Mouse (Mus musculus) liver, embryonic 11.5 days (tissue): Measurements from ENCODE around the gene Hus1b. TPM values are rescaled to one million over a fixed set of nuclear protein-coding genes. Genes with fewer than 3 reads are reported as not detected.

ENCODE experiments used
- ATAC-seq: fragments of 200-750 bp; cut with Nextera tagmentation; replicated peaks from 2 replicates; pipeline ENCODE4 v1.8.0; 2017; ENCODE audit warnings: moderate number of reproducible peaks, mild to moderate bottlenecking, moderate TSS enrichment, moderate library complexity; ENCODE audit not compliant: low FRiP score
- DNase-seq: peaks from one replicate; pipeline ENCODE4 v3.0.0-alpha.2; 2017; ENCODE audit warnings: low spot score
- H3K27ac ChIP-seq: fragments of 300-500 bp; sonication (generic); 2 replicates; pipeline ENCODE4 v1.5.1; 2014; ENCODE audit warnings: mild to moderate bottlenecking, low read depth, low read length, control low read depth
- H3K27me3 ChIP-seq: fragments of 300-500 bp; sonication (generic); replicated peaks from 2 replicates; pipeline ENCODE4 v1.6.1; 2014; ENCODE audit warnings: low read length, mixed read lengths; ENCODE audit not compliant: control insufficient read depth, insufficient read depth
- H3K36me3 ChIP-seq: fragments of 300-500 bp; sonication (generic); 2 replicates; pipeline ENCODE4 v1.6.1; 2014; ENCODE audit warnings: mild to moderate bottlenecking, low read length, moderate library complexity, mixed read lengths; ENCODE audit not compliant: control insufficient read depth, insufficient read depth
- H3K4me1 ChIP-seq: fragments of 300-500 bp; sonication (generic); replicated peaks from 2 replicates; pipeline ENCODE4 v1.6.1; 2014; ENCODE audit warnings: low read length, mixed read lengths; ENCODE audit not compliant: control insufficient read depth, insufficient read depth
- H3K4me2 ChIP-seq: fragments of 300-500 bp; sonication (generic); 2 replicates; pipeline ENCODE4 v1.6.1; 2014; ENCODE audit warnings: mild to moderate bottlenecking, control low read depth, moderate library complexity
- H3K4me3 ChIP-seq: fragments of 300-500 bp; sonication (generic); 2 replicates; pipeline ENCODE4 v1.5.1; 2014; ENCODE audit warnings: low read depth, low read length, control low read depth
- H3K9ac ChIP-seq: fragments of 300-500 bp; sonication (generic); 2 replicates; pipeline ENCODE4 v1.6.1; 2014; ENCODE audit warnings: low read depth, low read length, control low read depth
- H3K9me3 ChIP-seq: fragments of 300-500 bp; sonication (generic); 2 replicates; pipeline ENCODE4 v1.6.1; 2016; ENCODE audit warnings: low read length, inconsistent platforms, mixed read lengths; ENCODE audit not compliant: control insufficient read depth
- WGBS: fragments of 180-500 bp; shearing (Covaris S2); extraction: QIAGEN DNeasy Blood & Tissue Kit; methylation state at CpG from one replicate; pipeline ENCODE4 v1.1.7; 2014; 5-methylcytosine and 5-hydroxymethylcytosine counted together
- polyA plus RNA-seq: library from polyadenylated mRNA; unstranded; fragments of >200 nt; fragmentation: Nextera tagmentation; extraction: Ambion mirVana; gene quantifications from 2 replicates; pipeline ENCODE4 v1.2.1, GENCODE M21; 2014

Gene Hus1b
- polyA plus RNA-seq: 0.21 TPM in 1 of 2 replicates, not detected in the other

DNA sequence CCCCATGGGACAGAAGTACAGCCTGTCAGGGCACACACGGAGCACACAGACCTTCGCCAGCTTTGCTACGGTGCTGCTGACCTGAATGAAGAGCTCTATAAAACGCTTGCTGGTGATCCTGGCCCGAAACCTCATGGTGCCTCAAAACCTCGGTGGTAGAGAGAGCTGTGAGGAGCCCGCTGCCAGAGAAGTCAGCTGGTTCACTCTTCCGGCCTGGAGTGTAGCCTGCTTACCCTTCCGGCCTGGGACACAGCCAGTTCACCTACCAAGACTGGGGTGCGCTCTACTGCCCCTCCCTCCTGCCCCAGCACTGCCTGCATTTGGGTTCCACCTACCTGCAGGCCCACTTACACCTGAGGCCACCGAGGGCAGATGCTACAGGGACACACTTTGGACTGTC, at the start of gene Hus1b:
Gene Hus1b, minus strand, starts transcription at position 220 of the 400 bp plus-strand sequence.
- no peaks in the 10 kb centered on the region for H3K4me1 ChIP-seq
- DNase-seq (no peak), ATAC-seq (no peak)
- H3K27ac ChIP-seq: no peak within 1 kb of the TSS
- WGBS: 91% methylated on average over 11 of the region's 11 CpGs
- no peaks in the 10 kb centered on the region for H3K27me3 ChIP-seq
- H3K9me3 ChIP-seq: 0 out of 2 replicates have a peak, but pooled peaks cover 2% of the 10 kb centered on the region
- H3K9ac ChIP-seq: no peak within 1 kb of the TSS
- no peaks in the 10 kb centered on the region for H3K36me3 ChIP-seq
- H3K4me3 ChIP-seq: no peak within 1 kb of the TSS
- H3K4me2 ChIP-seq: no peak within 1 kb of the TSS

DNA sequence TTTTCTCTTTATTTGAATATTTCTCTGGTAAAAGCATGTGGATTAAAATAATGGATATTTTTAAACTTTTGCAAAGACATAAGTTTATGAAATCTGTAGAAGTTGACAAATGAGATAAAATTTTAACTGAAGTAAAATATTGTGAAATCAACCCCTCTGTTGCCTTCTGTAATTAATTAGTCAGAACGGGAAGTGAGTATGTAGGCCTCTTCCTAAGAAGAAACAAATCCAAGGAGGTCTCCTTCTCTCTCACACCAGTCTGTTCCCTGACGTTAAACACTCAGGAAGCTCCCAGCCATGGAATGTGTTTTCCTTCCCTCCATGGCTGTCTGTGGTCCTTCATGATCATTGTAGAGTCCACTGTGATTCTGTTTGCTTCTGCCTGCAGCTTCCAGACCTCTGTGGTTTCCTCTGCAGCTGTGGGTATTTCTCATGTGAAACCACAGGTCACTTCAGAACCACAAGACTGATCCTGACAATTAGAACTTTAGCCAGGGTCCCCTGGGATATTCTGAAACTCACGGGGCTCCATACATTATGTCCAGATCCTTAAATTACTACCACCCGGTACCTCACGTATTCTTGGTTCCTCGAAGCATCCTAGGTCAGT, 46.8 kb upstream of the Hus1b start:
- Histone ChIP-seq H3K9me3 (no peaks in the 10 kb centered on the region), H3K4me3 (no peak overlapping the region), H3K4me2 (no peak overlapping the region), H3K4me1 (no peaks in the 10 kb centered on the region), H3K27ac (no peak overlapping the region), H3K9ac (no peak overlapping the region), H3K27me3 (peaks cover 7% of the 10 kb centered on the region), H3K36me3 (no peaks in the 10 kb centered on the region)
- 65% methylated on average over 6 of the region's 6 CpGs for WGBS
- ATAC-seq (no peak), DNase-seq (no peak)

DNA sequence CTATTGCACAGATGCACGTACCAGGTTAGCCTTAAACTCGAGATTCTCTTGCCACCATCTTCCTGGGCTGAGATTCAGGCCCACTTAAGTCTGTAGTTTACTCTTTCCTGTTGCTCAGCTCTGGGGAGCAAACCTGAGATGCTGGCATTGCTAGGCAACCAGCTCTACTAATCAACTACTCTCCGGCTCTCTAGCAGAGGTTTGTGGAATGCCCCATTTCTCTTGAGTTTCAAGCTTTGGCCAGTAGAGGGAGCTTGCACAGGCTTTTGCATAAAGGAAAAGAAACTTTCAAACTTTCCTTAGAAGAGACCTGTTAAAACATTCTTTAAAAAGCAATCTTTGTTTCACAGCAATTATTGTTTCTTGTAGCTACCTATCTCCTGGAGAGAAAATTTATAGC, 46.3 kb upstream of the Hus1b start:
- Histone ChIP-seq H3K27ac (no peak overlapping the region), H3K4me3 (no peak overlapping the region), H3K4me1 (no peaks in the 10 kb centered on the region), H3K9ac (no peak overlapping the region), H3K4me2 (no peak overlapping the region), H3K9me3 (no peaks in the 10 kb centered on the region), H3K27me3 (peaks cover 7% of the 10 kb centered on the region), H3K36me3 (no peaks in the 10 kb centered on the region)
- WGBS: 37% methylated on average over 3 of the region's 3 CpGs
- ATAC-seq (no peak), DNase-seq (no peak)

DNA sequence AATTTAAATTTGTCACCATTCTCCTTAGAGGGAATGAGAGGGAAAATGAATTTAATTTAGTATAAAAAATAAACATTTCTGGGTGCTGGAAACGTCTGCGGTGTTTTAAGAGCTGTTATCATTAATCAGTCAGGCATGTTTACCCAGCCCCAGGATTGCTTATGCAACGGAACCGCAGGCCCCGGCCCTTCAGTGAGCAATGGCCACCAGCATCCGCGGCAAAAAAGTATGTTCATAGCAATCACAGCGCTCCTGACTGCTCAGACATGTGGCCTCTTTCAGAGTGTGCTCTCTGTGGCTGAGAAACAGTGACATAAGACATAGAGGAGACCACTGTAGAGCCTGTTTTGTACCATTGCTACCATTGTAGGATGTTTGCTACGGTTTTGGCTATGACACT, 42.7 kb upstream of the Hus1b start:
- WGBS: 63% methylated on average over 9 of the region's 9 CpGs
- Histone ChIP-seq H3K9me3 (no peaks in the 10 kb centered on the region), H3K4me3 (no peak overlapping the region), H3K4me2 (no peak overlapping the region), H3K27me3 (peaks cover 13% of the 10 kb centered on the region), H3K36me3 (no peaks in the 10 kb centered on the region), H3K4me1 (no peaks in the 10 kb centered on the region), H3K9ac (no peak overlapping the region), H3K27ac (no peak overlapping the region)
- ATAC-seq: no peak
- DNase-seq: no peak

DNA sequence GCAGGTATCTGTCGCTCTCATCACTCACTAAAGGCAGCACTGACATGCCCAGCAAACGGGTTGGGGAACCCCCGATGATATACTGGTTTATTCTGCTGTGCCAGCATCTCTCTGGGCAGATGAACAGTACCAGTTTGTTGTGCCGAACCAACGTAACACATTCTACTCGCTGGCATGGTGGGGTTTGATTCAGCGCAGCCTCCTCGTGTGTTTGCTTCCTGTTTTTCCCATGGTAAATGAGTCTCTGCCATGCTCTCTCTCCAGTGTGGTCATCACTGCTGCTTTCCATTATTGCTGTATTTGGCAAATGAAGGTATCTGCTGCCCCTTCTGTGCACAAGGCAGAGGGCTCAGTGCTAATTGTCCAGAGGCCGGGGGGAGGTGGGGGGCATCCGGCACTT, 42.2 kb upstream of the Hus1b start:
- H3K4me2 ChIP-seq: no peak overlapping the region
- no peaks in the 10 kb centered on the region for H3K9me3 ChIP-seq
- peaks cover 13% of the 10 kb centered on the region for H3K27me3 ChIP-seq
- no peaks in the 10 kb centered on the region for H3K36me3 ChIP-seq
- WGBS: 73% methylated on average over 10 of the region's 10 CpGs
- H3K4me3 ChIP-seq: no peak overlapping the region
- no peak overlapping the region for H3K27ac ChIP-seq
- H3K9ac ChIP-seq: no peak overlapping the region
- ATAC-seq (no peak), DNase-seq (no peak)
- no peaks in the 10 kb centered on the region for H3K4me1 ChIP-seq

DNA sequence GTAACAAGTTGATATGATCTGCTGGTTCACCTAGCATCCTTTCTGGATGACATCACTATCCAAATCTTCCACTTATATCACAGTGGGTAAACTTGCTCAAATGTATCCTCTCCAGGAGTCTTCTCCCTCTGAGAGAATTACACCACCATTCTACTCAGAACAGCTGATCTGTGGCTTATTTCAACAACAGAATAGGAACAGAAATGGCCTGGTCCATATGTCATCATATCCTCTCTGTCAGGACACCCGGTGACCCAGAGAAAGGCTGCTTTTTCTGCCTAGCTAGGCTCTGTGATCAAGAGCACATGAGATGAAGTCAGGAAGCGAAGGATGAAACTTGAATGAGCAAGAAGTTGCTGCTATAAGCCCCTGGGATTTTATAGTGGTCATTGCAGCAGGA, 40.1 kb upstream of the Hus1b start:
- H3K4me1 ChIP-seq: no peaks in the 10 kb centered on the region
- H3K27ac ChIP-seq: no peak overlapping the region
- H3K9me3 ChIP-seq: no peaks in the 10 kb centered on the region
- no peak overlapping the region for H3K9ac ChIP-seq
- no peak overlapping the region for H3K4me2 ChIP-seq
- no peak for ATAC-seq
- peaks cover 13% of the 10 kb centered on the region for H3K27me3 ChIP-seq
- DNase-seq: no peak
- H3K36me3 ChIP-seq: no peaks in the 10 kb centered on the region
- H3K4me3 ChIP-seq: no peak overlapping the region
- WGBS: 78% methylated on average over 2 of the region's 2 CpGs

DNA sequence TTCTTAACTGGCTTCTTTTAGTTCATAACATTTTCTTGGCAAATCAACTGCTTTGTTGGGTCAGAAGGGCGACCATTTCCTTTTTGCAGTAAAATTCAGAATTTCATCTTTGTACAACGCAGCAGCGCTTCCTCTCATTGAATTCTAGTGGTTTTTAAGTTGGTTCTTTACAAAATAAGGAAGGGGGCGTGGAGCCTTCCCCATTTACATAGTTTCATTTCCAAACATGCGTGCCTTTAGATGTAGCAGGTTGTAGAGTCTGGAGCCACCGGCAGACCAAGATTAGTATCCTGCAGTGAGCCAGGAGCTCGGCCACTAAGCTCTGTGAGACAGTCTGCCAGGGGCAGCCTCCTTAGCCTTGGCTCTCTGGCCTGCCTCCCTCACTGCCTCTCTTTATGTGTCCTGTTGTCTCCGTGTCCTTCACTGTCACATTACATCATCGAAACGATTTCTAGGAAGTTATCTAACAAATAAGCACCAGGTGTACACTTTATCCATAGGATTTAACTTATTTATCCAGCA, 39.4 kb upstream of the Hus1b start:
- H3K4me2 ChIP-seq: no peak overlapping the region
- no peak overlapping the region for H3K9ac ChIP-seq
- no peak for DNase-seq
- 67% methylated on average over 10 of the region's 10 CpGs for WGBS
- H3K9me3 ChIP-seq: no peaks in the 10 kb centered on the region
- ATAC-seq: no peak
- peaks cover 13% of the 10 kb centered on the region for H3K27me3 ChIP-seq
- no peaks in the 10 kb centered on the region for H3K4me1 ChIP-seq
- H3K4me3 ChIP-seq: no peak overlapping the region
- H3K36me3 ChIP-seq: no peaks in the 10 kb centered on the region
- no peak overlapping the region for H3K27ac ChIP-seq

DNA sequence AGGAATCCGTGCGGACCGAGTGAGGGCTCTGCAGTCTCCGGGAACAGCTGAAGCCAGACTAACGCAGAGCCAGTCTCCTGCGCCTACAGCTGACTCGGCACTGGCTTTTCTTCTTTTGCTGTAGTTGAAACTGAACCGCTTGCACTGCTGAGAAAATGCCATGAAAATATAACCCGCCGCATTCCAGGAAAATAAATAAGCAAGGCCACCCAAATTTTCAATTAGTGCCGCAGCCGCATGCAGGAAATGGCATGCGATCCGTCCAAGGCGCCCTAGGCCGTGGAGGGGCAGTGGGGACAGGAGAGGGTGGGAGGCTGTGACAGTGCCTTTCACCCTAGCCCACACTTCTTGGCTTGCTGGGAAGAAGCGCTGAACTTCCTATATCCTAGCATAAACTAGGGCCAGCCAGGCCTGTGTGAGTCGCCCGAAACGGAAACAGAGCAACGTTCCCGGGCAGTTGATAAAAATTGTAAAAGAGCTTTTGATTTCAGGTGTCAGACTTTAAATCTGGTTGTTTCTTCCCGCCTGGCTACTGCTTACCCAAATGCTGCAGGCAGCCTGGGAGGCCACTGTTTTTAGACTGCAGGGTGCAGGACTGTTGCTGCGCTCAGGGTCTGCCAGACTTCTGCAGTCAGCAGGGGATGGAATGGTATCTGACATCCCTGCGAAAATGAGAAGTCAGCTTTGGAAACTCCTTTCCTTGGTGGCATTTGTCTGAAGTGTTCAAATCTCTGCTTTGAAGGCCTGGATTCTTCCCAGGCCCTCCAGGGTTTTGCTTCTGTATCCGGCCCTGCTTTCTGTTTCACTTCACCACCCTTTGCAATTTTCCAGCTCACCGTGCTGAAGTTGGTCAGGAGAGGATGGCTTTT, 38.3 kb upstream of the Hus1b start:
- ATAC-seq (no peak), DNase-seq (peak; percentile 43)
- Histone ChIP-seq H3K27ac (no peak overlapping the region), H3K36me3 (no peaks in the 10 kb centered on the region), H3K27me3 (peaks cover 9% of the 10 kb centered on the region), H3K4me1 (no peaks in the 10 kb centered on the region), H3K4me3 (peak overlapping the region; percentile 33), H3K9me3 (no peaks in the 10 kb centered on the region), H3K4me2 (peak overlapping the region; percentile 72), H3K9ac (no peak overlapping the region)
- 13% methylated on average over 27 of the region's 27 CpGs for WGBS

DNA sequence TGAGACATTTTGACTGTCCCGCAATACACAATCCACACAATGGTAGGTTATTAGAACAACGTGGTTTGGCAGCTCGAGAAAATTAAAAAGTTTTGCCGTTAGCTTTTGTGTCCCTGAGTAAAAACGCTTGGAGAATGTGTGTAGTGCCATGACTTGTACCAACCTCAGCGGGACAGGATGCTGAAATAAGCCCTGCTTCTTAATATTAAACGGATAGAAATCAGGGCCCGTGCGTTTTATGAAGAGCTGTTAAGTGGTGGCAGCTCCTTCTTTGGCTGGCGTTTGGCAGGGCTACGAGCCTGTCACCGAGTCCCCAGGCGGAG, 37.7 kb upstream of the Hus1b start:
- no peak for DNase-seq
- H3K4me3 ChIP-seq: peak overlapping the region; percentile 33
- WGBS: 20% methylated on average over 13 of the region's 13 CpGs
- no peak overlapping the region for H3K9ac ChIP-seq
- no peak for ATAC-seq
- no peak overlapping the region for H3K27ac ChIP-seq
- peak overlapping the region; percentile 72 for H3K4me2 ChIP-seq
- no peaks in the 10 kb centered on the region for H3K9me3 ChIP-seq
- no peaks in the 10 kb centered on the region for H3K4me1 ChIP-seq
- no peaks in the 10 kb centered on the region for H3K36me3 ChIP-seq
- H3K27me3 ChIP-seq: peaks cover 9% of the 10 kb centered on the region
